Mouse (Mus musculus): Measurements from ENCODE around the gene Abcc12. TPM values are rescaled to one million over a fixed set of nuclear protein-coding genes. Genes with fewer than 3 reads are reported as not detected.

Gene Abcc12
- polyA plus RNA-seq, 1 experiment = 0.12 TPM

DNA sequence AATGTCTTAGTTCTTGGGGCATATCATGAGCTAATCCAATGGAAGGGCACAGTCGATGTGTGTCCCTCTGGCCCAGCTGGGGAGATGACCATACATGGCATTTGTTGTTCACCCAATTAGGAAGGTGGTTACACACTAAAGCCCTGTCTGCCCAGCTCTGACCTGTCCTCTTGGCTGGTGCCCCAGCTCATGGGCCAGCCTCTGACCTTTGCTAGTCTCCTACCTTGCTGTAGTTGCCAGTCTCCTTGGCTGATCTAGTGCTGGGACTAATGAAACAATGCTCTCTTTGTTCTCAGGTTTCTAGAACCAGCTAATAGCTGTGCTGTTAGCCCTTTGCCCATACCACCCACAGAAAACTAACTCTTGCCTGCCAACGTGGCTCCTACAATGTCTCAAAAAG, 22.7 kb upstream of the Abcc12 start:
- TF ChIP-seq CTCF (IDR thresholded peaks at IDR 0.05; ENCODE audit: insufficient read depth, low read length) (no peak), POLR2A (IDR thresholded peaks at IDR 0.05; ENCODE audit: borderline replicate concordance, extremely low read depth, low read depth, low read length) (no peak)
- DNase-seq = no peak
- Histone ChIP-seq H3K4me1 (ENCODE audit: control insufficient read depth, insufficient read depth, low read length) (no peaks in the 10 kb centered on the region), H3K4me3 (replicated peaks; ENCODE audit: extremely low read depth, low read depth, low read length) (no peak overlapping the region)
- WGBS = 58% methylated on average over 2 of the region's 2 CpGs

DNA sequence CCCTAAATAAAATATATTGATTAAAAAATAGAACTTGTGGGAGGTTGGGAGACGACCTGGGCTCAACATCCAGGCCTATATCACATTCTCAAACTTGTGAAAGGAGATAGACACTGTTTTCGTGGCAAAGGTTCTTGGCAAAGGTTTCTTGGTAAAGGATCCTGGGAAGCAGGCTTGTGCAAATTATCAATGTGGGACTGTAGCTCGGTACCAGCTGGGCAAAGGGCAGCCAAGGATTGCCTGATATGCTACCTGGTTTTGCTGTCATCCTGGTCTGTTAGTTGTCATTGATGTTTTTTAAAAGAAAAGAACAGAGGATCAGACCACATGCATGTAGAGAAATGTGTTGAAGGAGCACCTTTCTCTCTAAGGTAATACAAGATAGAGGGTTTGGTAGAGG, 19.8 kb upstream of the Abcc12 start:
- no peaks in the 10 kb centered on the region for H3K4me1 ChIP-seq (ENCODE audit: control insufficient read depth, insufficient read depth, low read length)
- H3K4me3 ChIP-seq (replicated peaks; ENCODE audit: extremely low read depth, low read depth, low read length) = no peak overlapping the region
- no peak for DNase-seq
- 81% methylated on average over 3 of the region's 3 CpGs for WGBS
- no peak for TF ChIP-seq CTCF (IDR thresholded peaks at IDR 0.05; ENCODE audit: insufficient read depth, low read length)
- no peak for TF ChIP-seq POLR2A (IDR thresholded peaks at IDR 0.05; ENCODE audit: borderline replicate concordance, extremely low read depth, low read depth, low read length)

DNA sequence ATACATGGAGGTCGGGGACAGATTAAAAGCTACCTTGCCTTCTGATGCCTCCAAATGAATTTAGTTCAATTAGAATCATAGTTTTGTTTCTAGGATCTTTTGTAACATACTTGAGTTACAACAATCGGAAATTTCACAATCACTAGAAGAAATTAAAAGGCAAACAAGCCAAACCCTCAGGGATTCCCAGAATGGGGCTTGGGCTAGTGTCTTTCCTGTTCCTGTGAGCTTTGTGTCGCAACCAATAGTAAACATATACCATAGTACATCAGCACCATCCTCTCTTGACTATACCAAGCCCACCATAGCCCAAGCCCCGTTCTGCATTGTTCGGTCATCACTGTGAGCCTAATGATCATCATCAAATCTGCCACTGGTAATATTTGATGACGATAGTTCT, 18.8 kb upstream of the Abcc12 start:
- Histone ChIP-seq H3K4me3 (replicated peaks; ENCODE audit: extremely low read depth, low read depth, low read length) (no peak overlapping the region), H3K4me1 (ENCODE audit: control insufficient read depth, insufficient read depth, low read length) (no peaks in the 10 kb centered on the region)
- no peak for TF ChIP-seq CTCF (IDR thresholded peaks at IDR 0.05; ENCODE audit: insufficient read depth, low read length)
- no peak for TF ChIP-seq POLR2A (IDR thresholded peaks at IDR 0.05; ENCODE audit: borderline replicate concordance, extremely low read depth, low read depth, low read length)
- 67% methylated on average over 6 of the region's 6 CpGs for WGBS
- DNase-seq = no peak

DNA sequence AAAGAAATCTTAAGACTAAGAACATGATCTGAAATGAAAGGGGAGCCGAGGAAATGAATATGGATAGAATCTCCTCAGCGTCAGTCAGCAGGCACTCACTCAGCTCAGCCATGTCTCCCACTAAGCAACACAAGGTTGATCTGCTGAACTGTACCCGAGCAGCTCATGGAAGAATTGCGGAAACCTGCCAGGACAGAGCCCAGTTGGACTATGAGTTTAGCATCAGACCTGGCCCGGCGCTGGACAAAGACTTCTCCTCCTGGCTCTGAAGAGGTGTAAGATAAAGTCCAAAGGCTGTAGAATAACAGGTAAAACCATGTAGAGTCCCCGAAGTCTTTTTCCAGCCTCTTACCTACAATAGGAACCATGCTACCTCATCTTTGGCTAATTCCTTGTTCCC, 17.2 kb upstream of the Abcc12 start:
- DNase-seq = no peak
- 88% methylated on average over 7 of the region's 7 CpGs for WGBS
- Histone ChIP-seq H3K4me3 (replicated peaks; ENCODE audit: extremely low read depth, low read depth, low read length) (no peak overlapping the region), H3K4me1 (ENCODE audit: control insufficient read depth, insufficient read depth, low read length) (no peaks in the 10 kb centered on the region)
- TF ChIP-seq CTCF (IDR thresholded peaks at IDR 0.05; ENCODE audit: insufficient read depth, low read length) (no peak), POLR2A (IDR thresholded peaks at IDR 0.05; ENCODE audit: borderline replicate concordance, extremely low read depth, low read depth, low read length) (no peak)

DNA sequence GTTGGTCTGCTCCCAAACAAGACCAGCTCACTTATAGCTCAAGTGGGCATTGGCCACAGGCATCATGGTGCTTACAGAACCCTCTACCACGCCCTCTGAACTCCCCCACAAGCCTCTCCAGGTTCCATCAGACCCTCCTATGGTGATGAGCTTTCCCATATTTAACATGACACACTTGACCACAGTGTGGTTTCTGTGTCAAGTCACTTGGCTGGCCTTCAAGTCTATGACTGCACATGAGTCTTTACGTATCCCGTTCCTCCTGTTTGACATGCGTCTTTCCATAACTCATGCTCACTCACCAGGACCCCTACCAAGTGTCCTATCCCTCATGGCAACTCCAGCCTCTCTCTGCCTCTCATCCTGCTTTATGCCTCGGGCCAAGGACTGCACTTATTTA, 15.2 kb upstream of the Abcc12 start:
- 75% methylated on average over 5 of the region's 5 CpGs for WGBS
- no peaks in the 10 kb centered on the region for H3K4me1 ChIP-seq (ENCODE audit: control insufficient read depth, insufficient read depth, low read length)
- TF ChIP-seq POLR2A (IDR thresholded peaks at IDR 0.05; ENCODE audit: borderline replicate concordance, extremely low read depth, low read depth, low read length) (no peak), CTCF (IDR thresholded peaks at IDR 0.05; ENCODE audit: insufficient read depth, low read length) (no peak)
- no peak overlapping the region for H3K4me3 ChIP-seq (replicated peaks; ENCODE audit: extremely low read depth, low read depth, low read length)
- DNase-seq = no peak

DNA sequence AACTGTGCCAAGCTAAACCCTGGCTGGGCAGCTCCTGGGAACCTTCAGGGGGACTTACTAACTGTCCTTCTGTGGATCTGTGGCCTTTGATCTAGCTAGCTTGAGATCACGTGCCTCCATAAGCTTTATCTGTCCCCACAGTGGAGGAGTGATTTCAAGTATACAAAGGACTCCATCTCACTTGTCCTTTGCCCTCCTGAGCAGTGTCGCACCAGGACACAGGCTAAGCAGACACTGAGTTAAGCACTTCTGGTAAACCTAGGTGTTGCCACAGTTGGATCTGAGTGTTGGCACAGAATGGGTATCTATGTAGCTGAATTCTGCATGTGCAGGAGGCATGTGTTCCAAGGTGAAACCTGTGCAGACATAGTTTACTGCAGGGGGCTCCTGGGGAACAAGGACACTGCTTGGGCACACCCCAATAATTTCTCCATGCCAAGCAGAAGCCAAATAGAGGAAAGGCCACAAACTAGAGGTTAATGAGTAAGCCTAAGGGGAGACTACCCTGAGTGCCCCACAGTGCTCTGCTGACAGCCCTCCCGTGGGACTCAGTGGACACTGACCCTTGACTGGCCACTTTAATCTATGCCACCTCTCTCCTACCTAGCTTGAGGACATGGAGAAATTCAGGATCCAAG, 13.8 kb upstream of the Abcc12 start:
- H3K4me1 ChIP-seq (ENCODE audit: control insufficient read depth, insufficient read depth, low read length) = no peaks in the 10 kb centered on the region
- H3K4me3 ChIP-seq (replicated peaks; ENCODE audit: extremely low read depth, low read depth, low read length) = no peak overlapping the region
- no peak for TF ChIP-seq CTCF (IDR thresholded peaks at IDR 0.05; ENCODE audit: insufficient read depth, low read length)
- no peak for TF ChIP-seq POLR2A (IDR thresholded peaks at IDR 0.05; ENCODE audit: borderline replicate concordance, extremely low read depth, low read depth, low read length)
- no peak for DNase-seq
- 62% methylated on average over 3 of the region's 3 CpGs for WGBS

DNA sequence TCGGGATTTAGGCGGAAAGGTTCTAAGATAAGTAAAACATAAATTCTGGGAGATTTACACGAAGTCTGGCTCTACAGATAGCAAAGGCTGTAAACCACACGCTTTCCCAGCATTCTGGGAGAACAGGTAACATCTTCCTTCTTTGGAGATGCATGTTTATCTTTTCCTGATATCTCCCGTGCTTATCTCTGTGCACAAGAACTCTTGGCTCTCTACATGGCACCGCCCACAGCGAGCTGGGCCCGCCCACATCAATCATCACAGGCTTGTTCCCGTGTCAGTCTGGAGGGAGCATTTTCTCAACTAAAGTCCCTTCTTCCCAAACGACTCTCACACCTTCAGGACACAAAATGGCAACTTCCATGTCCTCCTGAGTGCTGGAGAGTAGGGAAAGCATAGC, 12.6 kb upstream of the Abcc12 start:
- Histone ChIP-seq H3K4me3 (replicated peaks; ENCODE audit: extremely low read depth, low read depth, low read length) (no peak overlapping the region), H3K4me1 (ENCODE audit: control insufficient read depth, insufficient read depth, low read length) (no peaks in the 10 kb centered on the region)
- 51% methylated on average over 10 of the region's 10 CpGs for WGBS
- no peak for DNase-seq
- TF ChIP-seq CTCF (IDR thresholded peaks at IDR 0.05; ENCODE audit: insufficient read depth, low read length) (no peak), POLR2A (IDR thresholded peaks at IDR 0.05; ENCODE audit: borderline replicate concordance, extremely low read depth, low read depth, low read length) (no peak)

DNA sequence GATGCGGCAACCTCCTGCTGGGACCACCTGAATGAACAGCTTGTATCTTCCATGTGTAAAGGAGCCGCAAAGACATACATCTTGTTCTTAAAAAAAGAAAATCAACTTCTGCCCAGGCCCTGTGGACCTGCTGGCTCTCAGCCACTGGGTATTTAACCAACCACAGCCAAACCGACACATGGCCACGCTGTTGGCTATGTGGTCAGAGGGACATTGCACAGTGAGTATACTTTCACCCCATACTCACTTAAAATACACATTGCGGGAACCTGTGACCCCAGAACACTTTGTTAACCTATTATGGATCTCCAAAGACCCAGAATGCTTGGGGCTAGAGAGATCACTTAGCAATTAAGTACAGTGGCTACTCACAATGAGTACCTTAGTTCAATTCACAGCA, 7.9 kb upstream of the Abcc12 start:
- no peak for DNase-seq
- 88% methylated on average over 5 of the region's 5 CpGs for WGBS
- no peaks in the 10 kb centered on the region for H3K4me1 ChIP-seq (ENCODE audit: control insufficient read depth, insufficient read depth, low read length)
- no peak for TF ChIP-seq POLR2A (IDR thresholded peaks at IDR 0.05; ENCODE audit: borderline replicate concordance, extremely low read depth, low read depth, low read length)
- TF ChIP-seq CTCF (IDR thresholded peaks at IDR 0.05; ENCODE audit: insufficient read depth, low read length) = no peak
- no peak overlapping the region for H3K4me3 ChIP-seq (replicated peaks; ENCODE audit: extremely low read depth, low read depth, low read length)

DNA sequence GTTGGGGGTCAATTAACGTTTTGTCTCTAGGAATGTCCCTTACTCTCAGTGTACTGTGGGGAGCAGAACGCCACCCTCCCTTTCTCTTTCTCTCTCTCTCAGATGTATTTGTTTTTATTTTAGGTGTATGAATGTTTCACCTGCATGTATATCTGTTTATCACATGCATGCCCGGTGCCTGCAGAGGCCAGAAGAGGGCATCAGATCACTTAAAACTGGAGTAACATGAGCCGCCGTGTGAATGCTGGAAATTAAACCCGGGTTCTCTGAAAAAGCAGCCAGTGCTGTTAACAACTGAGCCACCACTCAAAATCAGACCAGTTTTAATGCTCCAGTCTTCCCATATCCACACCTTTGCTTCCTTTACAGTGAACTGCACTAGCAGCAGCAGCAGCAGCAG, 6.2 kb upstream of the Abcc12 start:
- 0 out of 2 replicates have a peak, but pooled peaks have one; percentile 8 for TF ChIP-seq CTCF (IDR thresholded peaks at IDR 0.05; ENCODE audit: insufficient read depth, low read length)
- no peak for TF ChIP-seq POLR2A (IDR thresholded peaks at IDR 0.05; ENCODE audit: borderline replicate concordance, extremely low read depth, low read depth, low read length)
- no peak for DNase-seq
- WGBS = 43% methylated on average over 6 of the region's 6 CpGs
- Histone ChIP-seq H3K4me1 (ENCODE audit: control insufficient read depth, insufficient read depth, low read length) (no peaks in the 10 kb centered on the region), H3K4me3 (replicated peaks; ENCODE audit: extremely low read depth, low read depth, low read length) (no peak overlapping the region)

DNA sequence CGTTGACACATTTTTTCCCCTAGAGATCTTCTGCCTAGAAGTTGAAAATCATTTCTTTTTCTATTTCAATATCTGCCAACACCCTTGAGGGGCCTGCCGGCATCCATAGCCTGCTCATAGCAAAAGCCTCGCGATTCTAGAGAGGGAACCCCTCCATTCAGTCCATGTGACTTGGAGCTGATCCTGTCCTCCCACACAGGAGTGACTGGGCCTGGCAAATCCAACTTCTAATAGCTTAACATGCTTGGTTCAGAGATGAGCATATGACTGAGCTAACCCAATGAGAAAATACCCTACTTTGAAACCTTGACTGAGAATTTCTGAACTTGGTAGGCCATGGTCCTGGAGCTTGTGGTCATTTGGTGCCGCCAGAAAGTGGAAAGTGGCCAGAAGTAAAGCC, 5.6 kb upstream of the Abcc12 start:
- H3K4me1 ChIP-seq (ENCODE audit: control insufficient read depth, insufficient read depth, low read length) = no peaks in the 10 kb centered on the region

More for the DNA sequence above, 5.6 kb upstream of the Abcc12 start:
- no peak for TF ChIP-seq CTCF (IDR thresholded peaks at IDR 0.05; ENCODE audit: insufficient read depth, low read length)
- no peak for TF ChIP-seq POLR2A (IDR thresholded peaks at IDR 0.05; ENCODE audit: borderline replicate concordance, extremely low read depth, low read depth, low read length)
- no peak for DNase-seq
- no peak overlapping the region for H3K4me3 ChIP-seq (replicated peaks; ENCODE audit: extremely low read depth, low read depth, low read length)
- 39% methylated on average over 5 of the region's 5 CpGs for WGBS

All from lung, adult 2 months (tissue).